Mouse (Mus musculus) liver, embryonic 16.5 days (tissue): ENCODE measurements at regions not wholly inside any gene's neighbourhood (a gene's known extent, or its start where the extent isn't known, plus 50 kb on each side); places are given as distances from the start of the nearest gene placed in this dataset.

Source experiments
- ATAC-seq: fragments of 200-750 bp; cut with Nextera tagmentation; 2 replicates; pipeline ENCODE4 v1.8.0; 2017; ENCODE audit warnings: low read depth, mild to moderate bottlenecking, moderate number of reproducible peaks, moderate library complexity
- H3K27ac ChIP-seq: fragments of 300-500 bp; sonication (generic); 2 replicates; pipeline ENCODE4 v1.5.1; 2014; ENCODE audit warnings: mild to moderate bottlenecking, low read length
- H3K27me3 ChIP-seq: fragments of 300-500 bp; sonication (generic); 2 replicates; pipeline ENCODE4 v1.6.1; 2014; ENCODE audit warnings: low read depth, low read length, mixed read lengths; ENCODE audit not compliant: control insufficient read depth, insufficient read depth
- H3K36me3 ChIP-seq: fragments of 300-500 bp; sonication (generic); 2 replicates; pipeline ENCODE4 v1.6.1; 2014; ENCODE audit warnings: mild to moderate bottlenecking; ENCODE audit not compliant: control insufficient read depth, insufficient read depth
- H3K4me1 ChIP-seq: fragments of 300-500 bp; sonication (generic); 2 replicates; pipeline ENCODE4 v1.6.1; 2014; ENCODE audit warnings: low read depth, low read length, mixed read lengths; ENCODE audit not compliant: control insufficient read depth
- H3K4me2 ChIP-seq: fragments of 300-500 bp; sonication (generic); 2 replicates; pipeline ENCODE4 v1.6.1; 2014; ENCODE audit warnings: low read depth, low read length, mixed read lengths
- H3K4me3 ChIP-seq: fragments of 300-500 bp; sonication (generic); 2 replicates; pipeline ENCODE4 v1.5.1; 2014; ENCODE audit warnings: low read depth, mild to moderate bottlenecking, low read length
- H3K9ac ChIP-seq: fragments of 300-500 bp; sonication (generic); 2 replicates; pipeline ENCODE4 v1.6.1; 2014; ENCODE audit warnings: low read depth, low read length
- H3K9me3 ChIP-seq: fragments of 300-500 bp; sonication (generic); replicated peaks from 2 replicates; pipeline ENCODE4 v1.6.1; 2016; ENCODE audit warnings: low read length; ENCODE audit not compliant: control insufficient read depth
- WGBS: fragments of 180-500 bp; shearing (Covaris S2); extraction: QIAGEN DNeasy Blood & Tissue Kit; methylation state at CpG from one replicate; pipeline ENCODE4 v1.1.7; 2014; ENCODE audit not compliant: insufficient replicate concordance; 5-methylcytosine and 5-hydroxymethylcytosine counted together

DNA sequence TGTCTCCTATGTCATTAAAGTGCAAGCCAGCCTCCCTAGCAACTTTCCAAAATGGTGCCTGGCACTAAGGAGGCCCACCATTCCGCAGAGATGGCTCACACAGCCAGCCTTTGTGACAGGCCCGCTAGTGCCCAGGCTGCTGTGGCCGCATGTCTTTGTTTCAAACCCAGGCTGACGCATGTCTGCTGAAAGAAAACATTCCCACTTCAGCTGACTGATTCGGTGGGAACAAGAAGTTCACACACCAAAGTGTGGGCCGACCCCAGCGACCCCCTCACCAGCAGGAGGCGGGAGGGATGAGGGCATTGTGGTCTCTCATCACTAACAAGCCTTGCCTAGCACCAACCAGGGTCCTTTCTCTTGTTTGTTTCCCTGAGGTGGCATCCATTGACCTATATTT, 190.9 kb downstream of the Tle3 start:
- Histone ChIP-seq H3K27ac (no peak overlapping the region), H3K9ac (no peak overlapping the region), H3K4me1 (no peaks in the 10 kb centered on the region), H3K9me3 (no peaks in the 10 kb centered on the region), H3K36me3 (no peaks in the 10 kb centered on the region), H3K4me2 (no peak overlapping the region), H3K27me3 (no peaks in the 10 kb centered on the region), H3K4me3 (no peak overlapping the region)
- WGBS, result 57% methylated on average over 8 of the region's 8 CpGs
- ATAC-seq, result no peak

DNA sequence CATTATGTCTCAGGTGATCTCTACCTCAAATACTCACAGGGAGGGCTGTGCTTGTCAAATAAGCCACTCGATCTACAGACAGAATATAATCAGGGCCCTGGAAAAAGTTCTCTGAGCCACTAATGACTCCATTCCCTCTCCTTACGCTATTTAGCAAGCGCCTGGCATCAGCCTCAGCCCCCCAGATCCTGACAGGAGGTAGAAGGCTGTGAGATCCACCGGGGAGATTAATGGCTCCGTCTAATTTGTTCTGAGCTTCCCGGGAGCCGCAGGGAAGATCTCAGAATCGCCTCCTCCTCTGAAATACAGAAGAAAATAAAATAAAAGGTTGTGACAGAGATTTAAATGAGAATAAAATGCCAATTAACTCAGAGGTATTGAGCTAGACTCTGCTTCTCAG, 189.4 kb downstream of the Tle3 start:
- no peak for ATAC-seq
- WGBS, result 50% methylated on average over 8 of the region's 8 CpGs
- no peaks in the 10 kb centered on the region for H3K27me3 ChIP-seq
- no peak overlapping the region for H3K27ac ChIP-seq
- no peaks in the 10 kb centered on the region for H3K4me1 ChIP-seq
- H3K4me2 ChIP-seq, result no peak overlapping the region
- H3K36me3 ChIP-seq, result no peaks in the 10 kb centered on the region
- H3K4me3 ChIP-seq, result no peak overlapping the region
- H3K9ac ChIP-seq, result no peak overlapping the region
- H3K9me3 ChIP-seq, result no peaks in the 10 kb centered on the region

- Histone ChIP-seq H3K9me3 (no peaks in the 10 kb centered on the region), H3K4me3 (no peak overlapping the region), H3K4me1 (no peaks in the 10 kb centered on the region), H3K36me3 (no peaks in the 10 kb centered on the region), H3K27me3 (no peaks in the 10 kb centered on the region), H3K9ac (no peak overlapping the region), H3K4me2 (no peak overlapping the region), H3K27ac (no peak overlapping the region)
- ATAC-seq, result no peak
- 73% methylated on average over 10 of the region's 10 CpGs for WGBS
Measured at GRCm38 (mm10) chr9:61558621-61559020, 186.5 kb downstream of the Tle3 start.

DNA sequence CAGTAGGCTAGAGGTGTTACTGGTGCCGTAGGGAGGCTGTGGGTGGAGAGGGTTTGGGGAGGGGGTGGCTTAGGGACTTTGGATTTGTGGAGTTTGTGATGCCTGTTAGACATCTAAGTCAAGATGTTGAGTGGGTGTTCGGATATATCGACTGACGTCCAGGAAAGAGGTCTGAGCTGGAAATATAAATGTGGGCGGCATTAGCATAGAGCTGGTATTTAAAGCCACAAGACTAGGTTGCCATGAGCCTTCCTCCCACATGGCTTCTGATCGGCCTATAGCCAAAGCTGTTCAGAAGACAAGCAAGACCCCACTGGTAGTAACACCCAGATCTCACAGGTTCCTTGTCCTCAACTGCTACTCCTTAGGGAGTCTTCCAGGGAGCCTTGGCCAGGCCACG, 184.9 kb downstream of the Tle3 start:
- Histone ChIP-seq H3K9ac (no peak overlapping the region), H3K9me3 (no peaks in the 10 kb centered on the region), H3K4me2 (no peak overlapping the region), H3K4me1 (no peaks in the 10 kb centered on the region), H3K4me3 (no peak overlapping the region), H3K36me3 (no peaks in the 10 kb centered on the region), H3K27me3 (no peaks in the 10 kb centered on the region), H3K27ac (no peak overlapping the region)
- ATAC-seq, result no peak
- WGBS, result 66% methylated on average over 7 of the region's 7 CpGs

- WGBS, result 63% methylated on average over 8 of the region's 8 CpGs
- Histone ChIP-seq H3K36me3 (no peaks in the 10 kb centered on the region), H3K27me3 (no peaks in the 10 kb centered on the region), H3K4me1 (no peaks in the 10 kb centered on the region), H3K4me2 (no peak overlapping the region), H3K4me3 (no peak overlapping the region), H3K27ac (no peak overlapping the region), H3K9ac (no peak overlapping the region), H3K9me3 (no peaks in the 10 kb centered on the region)
- no peak for ATAC-seq
Measured at GRCm38 (mm10) chr9:61555173-61555572, 183.0 kb downstream of the Tle3 start.

- H3K27ac ChIP-seq, result no peak overlapping the region
- H3K4me1 ChIP-seq, result no peaks in the 10 kb centered on the region
- no peaks in the 10 kb centered on the region for H3K9me3 ChIP-seq
- WGBS, result 52% methylated on average over 7 of the region's 7 CpGs
- H3K36me3 ChIP-seq, result no peaks in the 10 kb centered on the region
- no peak for ATAC-seq
- H3K4me3 ChIP-seq, result no peak overlapping the region
- H3K9ac ChIP-seq, result no peak overlapping the region
- no peaks in the 10 kb centered on the region for H3K27me3 ChIP-seq
- H3K4me2 ChIP-seq, result no peak overlapping the region
Measured at GRCm38 (mm10) chr9:61554611-61555010, 182.4 kb downstream of the Tle3 start.

- ATAC-seq, result no peak
- H3K9me3 ChIP-seq, result no peaks in the 10 kb centered on the region
- H3K4me3 ChIP-seq, result no peak overlapping the region
- H3K4me1 ChIP-seq, result no peaks in the 10 kb centered on the region
- no peaks in the 10 kb centered on the region for H3K27me3 ChIP-seq
- H3K36me3 ChIP-seq, result no peaks in the 10 kb centered on the region
- H3K9ac ChIP-seq, result no peak overlapping the region
- no peak overlapping the region for H3K27ac ChIP-seq
- WGBS, result 72% methylated on average over 5 of the region's 5 CpGs
- H3K4me2 ChIP-seq, result no peak overlapping the region
Measured at GRCm38 (mm10) chr9:61553626-61554025, 181.5 kb downstream of the Tle3 start.

DNA sequence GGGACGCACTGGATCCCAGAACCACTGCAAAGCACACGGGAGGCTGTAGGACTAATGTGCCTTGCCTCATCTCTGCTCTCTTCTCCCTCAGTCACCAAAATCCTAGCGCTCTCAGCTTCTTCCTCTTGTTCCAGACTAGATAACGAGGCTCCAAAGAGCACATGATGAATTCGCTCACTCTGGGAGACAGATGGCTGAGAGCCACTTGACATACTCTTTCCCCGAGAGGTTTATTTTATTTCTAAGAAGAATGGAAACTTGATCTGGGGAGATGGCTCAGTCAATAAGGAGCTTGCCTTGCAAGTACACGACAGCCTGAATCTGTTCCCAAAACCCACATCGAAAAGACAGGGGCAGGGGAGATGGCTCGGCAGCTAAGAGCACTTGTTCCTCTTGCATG, 179.2 kb downstream of the Tle3 start:
- Histone ChIP-seq H3K9me3 (no peaks in the 10 kb centered on the region), H3K9ac (no peak overlapping the region), H3K27ac (no peak overlapping the region), H3K4me1 (no peaks in the 10 kb centered on the region), H3K36me3 (no peaks in the 10 kb centered on the region), H3K4me2 (no peak overlapping the region), H3K27me3 (no peaks in the 10 kb centered on the region), H3K4me3 (no peak overlapping the region)
- ATAC-seq, result no peak
- 56% methylated on average over 9 of the region's 9 CpGs for WGBS

DNA sequence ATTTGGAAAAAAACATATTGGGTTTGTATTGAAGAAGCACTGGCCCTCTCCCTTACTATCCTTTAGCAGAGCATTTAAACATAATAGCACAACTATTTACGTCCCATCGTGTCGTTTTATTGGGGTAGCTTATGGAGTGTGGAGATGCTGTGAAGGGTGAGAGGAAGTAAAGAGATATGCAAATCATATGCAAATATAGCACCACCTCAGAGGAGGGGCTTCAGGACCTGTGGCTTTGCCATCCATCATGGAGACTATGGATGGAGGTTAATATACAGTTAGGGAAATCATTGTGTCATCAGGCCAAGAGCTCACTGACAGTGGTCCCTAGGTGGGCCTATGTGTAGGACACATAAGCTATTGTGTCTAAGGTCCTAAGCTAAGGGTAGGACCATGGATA, 178.2 kb downstream of the Tle3 start:
- Histone ChIP-seq H3K9ac (no peak overlapping the region), H3K27me3 (no peaks in the 10 kb centered on the region), H3K27ac (no peak overlapping the region), H3K36me3 (no peaks in the 10 kb centered on the region), H3K9me3 (no peaks in the 10 kb centered on the region), H3K4me3 (no peak overlapping the region), H3K4me2 (no peak overlapping the region), H3K4me1 (no peaks in the 10 kb centered on the region)
- 53% methylated on average over 3 of the region's 3 CpGs for WGBS
- no peak for ATAC-seq
